Mouse (Mus musculus) R1 (cell line): ENCODE measurements around the gene Sbno1.
"Not testable (repeated sequence)": the region's sequence is repeated elsewhere in the genome, so short reads cannot be mapped to it uniquely, and the experiment has no call there.

ENCODE experiments used
- DNase-seq: peaks from one replicate; pipeline ENCODE4 v3.0.0-alpha.2; 2018; ENCODE audit warnings: low read depth, low spot score

Sbno1 gene

GRCm38 (mm10) chr5:124425412-124426259, at the start of gene Sbno1:
Gene Sbno1, minus strand, starts transcription at chr5:124426001.
- peak; percentile 97 for DNase-seq

GRCm38 (mm10) chr5:124470591-124471171, 44.9 kb upstream of the Sbno1 start:
- DNase-seq: no peak

GRCm38 (mm10) chr5:124469486-124469885, 43.7 kb upstream of the Sbno1 start:
- DNase-seq: no peak

DNA sequence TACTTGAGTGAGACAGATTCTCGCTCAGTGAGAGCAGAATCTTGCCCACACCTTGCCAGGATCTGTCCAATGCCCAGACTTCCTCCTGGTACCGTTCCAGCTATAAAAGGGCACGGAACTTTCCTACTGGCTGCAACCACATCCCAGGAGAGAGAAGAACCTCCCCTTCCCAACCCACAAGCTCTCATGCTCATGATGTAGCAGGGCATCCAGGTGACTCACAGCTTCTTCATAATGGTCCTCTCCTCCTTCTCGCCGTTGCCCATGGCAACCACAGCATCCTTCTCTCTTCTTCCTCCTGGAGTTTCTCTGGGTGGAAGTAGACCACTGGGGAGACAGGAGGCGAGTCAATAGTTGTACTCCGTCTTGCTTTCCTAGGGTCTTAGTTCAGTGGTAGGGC, 42.6 kb upstream of the Sbno1 start:
- DNase-seq: no peak

GRCm38 (mm10) chr5:124467766-124468165, 42.0 kb upstream of the Sbno1 start:
- DNase-seq: no peak

DNA sequence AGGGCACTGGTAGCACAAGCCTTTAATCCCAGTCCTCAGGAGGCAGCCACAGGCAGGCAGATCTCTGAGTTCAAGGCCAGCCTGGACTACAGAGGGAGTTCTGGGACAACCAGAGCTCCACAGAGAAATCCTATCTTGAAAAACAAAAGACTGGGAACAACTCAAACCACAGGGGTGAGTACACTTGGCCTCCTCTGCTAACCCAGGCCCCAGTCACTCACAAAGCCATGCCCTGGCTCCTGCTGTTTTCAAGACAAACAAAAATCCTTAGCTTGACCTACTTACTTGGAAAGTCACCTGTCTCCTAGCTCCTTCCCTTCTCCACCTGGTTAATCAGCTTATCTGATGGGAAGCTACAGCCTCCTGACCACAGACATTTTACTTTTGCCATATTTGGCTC, 39.1 kb upstream of the Sbno1 start:
- DNase-seq: peak; percentile 94

DNA sequence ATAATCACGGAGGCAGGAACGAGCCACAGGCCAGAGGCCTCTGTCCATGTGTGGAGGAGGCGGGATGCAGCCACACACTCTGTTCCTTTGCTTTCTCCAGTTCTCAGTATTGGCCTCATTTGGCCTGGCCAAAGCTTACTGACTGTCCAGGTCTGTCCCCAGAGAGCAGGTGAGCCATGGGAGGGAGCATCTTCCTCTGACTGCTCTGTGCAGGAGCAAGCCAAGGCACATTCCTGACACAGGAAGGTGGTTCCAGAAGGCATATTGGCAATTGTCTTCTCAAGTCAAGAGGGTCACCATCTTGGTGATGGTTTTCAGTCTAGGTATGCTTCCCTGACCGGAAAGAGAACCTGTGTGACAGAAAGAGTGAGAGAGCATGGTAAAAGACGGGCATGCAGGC, 37.7 kb upstream of the Sbno1 start:
- no peak for DNase-seq

DNA sequence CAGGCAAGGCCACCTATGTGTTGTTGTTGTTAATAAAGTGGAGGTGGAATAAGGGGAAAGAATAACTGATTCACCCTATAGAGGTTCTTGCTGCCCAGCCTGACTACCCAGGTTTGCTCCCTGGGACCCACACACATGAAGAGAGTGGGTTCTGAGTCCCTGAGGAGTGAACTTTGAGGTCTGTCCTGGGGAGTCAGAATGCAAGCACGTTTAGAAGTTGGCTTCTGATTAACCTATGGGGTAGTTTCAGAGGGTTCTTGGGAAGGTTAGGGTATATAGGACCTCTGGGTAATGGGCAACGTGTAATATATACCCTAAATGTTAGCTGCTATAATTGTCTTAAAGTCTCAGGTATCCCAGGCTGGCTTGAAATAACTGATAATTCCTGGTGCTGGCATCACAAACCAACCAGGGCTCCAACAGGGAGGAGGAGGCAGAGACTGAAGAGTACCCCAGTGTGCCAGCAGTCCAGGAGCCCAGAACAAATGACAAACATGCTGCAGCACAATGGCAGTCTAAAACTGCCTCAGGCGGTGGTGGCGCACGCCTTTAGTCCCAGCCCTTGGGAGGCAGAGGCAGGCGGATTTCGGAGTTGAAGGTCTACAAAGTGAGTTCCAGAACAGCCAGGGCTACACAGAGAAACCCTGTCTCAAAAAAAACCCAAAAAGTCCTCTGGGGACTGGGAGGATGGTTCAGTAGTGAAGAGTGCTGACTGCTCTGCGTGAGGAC, 36.7 kb upstream of the Sbno1 start:
- no peak for DNase-seq

DNA sequence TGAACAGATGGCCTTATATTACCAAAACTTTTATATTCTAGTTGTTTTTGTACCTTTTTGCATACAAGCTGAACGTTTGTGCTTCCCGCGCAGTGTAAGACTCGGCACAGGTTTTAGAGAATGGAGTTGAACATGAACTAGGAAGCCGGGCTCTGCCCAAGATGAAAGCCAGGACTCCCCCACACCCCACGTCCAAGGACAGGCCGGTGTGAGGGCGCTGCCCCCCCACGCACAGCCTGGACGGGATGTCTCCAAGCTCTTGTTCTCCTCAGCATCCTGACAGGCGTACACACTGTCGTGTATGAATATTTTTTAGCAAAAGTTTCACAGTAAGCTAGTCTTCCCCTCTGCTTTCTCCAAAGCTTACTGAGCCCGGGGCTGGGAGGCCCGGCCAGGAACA, 35.1 kb upstream of the Sbno1 start:
- DNase-seq: not testable (repeated sequence)

DNA sequence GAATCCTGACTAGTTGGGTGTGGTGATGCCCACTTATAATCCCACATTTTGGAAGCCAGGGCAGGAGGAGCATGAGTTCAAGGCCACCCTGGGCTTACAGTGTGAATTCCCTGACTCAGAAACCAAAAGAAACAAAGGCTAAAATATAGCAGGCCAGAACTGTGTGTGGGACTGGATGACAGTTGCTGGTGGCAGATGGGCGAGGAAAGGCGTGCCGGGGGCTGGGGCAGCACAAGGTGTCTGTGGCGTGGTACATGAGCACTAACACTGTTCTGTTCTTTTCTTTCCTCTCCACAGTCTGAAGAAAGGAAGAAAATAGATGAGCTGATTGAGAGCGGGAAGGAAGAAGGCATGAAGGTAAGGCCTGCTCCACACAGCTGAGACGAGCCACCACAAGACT, 31.0 kb upstream of the Sbno1 start:
- DNase-seq: no peak

GRCm38 (mm10) chr5:124454082-124454419, 28.2 kb upstream of the Sbno1 start:
- peak; percentile 53 for DNase-seq

DNA sequence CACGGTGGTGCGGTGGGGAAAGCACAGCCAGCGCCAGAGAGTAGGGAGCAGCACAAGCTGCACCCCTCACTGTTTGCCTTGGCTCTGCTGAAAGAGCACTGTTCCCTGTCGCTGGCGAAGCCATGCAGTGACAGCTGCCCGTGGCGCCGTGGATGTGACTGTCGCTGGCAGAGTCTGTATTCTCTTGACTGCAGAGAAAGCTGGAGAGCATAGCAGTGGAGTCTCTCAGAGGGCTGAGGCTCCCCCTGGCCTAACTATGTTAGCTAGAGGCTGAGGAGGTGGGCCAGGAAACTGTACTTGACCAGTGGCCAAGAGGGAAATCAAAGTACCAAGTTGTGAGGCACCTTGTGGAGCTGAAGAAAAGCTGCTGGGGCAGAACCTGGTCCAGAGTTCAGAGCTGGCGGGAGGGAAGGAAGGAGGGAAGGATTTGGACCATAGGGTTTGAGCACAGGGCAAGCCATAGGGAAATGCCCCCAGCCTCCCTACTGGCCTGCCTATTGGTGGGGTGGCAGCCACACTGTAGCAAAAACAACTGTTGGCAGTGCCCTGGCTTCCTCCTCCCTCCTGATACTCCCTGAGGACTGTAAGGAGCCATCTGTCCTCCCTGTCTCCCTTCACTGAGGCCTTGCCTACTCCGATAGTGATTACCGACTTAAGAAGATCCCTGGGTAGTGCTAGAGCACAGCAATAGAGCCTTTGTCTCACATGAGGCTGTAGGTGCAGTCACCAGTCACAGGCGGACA, 27.7 kb upstream of the Sbno1 start:
- no peak for DNase-seq

- DNase-seq: no peak
Observed at GRCm38 (mm10) chr5:124452494-124453228, 26.9 kb upstream of the Sbno1 start.

- DNase-seq: no peak
Observed at GRCm38 (mm10) chr5:124450641-124451340, 25.0 kb upstream of the Sbno1 start.

DNA sequence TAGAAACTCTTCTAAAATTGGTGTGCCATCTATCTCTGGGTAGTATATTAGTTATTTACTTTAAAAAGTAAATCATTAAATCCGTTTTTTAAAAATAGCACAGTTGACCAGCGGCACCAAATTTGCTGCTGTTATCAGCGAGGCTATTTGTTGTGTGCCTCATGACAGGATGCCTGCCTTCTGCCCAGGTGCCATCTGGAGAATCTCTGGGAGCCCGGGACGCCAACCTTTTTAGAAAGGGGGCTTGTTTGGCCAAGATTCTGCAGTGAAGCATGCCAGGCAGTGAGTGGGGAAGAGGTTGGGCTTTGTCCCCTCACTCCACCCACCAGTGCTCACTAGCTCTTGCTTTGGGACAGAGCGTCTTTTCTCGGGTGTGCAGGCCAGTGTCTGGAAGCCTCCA, 24.2 kb upstream of the Sbno1 start:
- no peak for DNase-seq

GRCm38 (mm10) chr5:124449494-124449893, 23.7 kb upstream of the Sbno1 start:
- DNase-seq: no peak

DNA sequence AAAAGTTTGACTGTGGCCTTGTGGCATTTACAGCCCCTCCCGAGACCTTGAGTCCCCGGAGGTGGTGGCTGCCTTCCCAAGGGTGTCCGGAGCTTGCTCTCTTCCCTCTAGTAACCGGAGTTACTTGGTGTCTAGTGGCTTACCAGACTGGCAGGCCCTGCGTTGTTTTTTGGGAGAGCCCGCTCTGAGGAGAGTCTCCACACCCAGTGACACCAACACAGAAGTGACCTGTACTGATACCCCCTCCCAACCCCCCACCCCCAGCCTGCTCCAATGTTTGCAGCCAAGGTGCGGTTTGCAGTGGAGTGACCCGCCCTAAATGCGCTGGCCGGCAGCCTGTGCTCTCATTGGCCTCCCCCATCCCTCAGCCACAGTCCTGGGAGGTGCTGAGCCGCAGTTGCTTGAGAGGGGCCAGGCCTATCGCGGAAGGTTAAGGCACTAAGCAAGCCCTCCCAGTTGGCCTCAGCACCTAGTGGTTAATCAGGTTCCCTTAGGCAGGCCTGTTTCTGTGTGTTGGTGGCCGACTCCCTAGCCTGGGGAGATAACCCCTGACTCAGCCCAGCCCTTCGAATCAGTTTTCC, 20.6 kb upstream of the Sbno1 start:
- DNase-seq: peak; percentile 94

- peak; percentile 44 for DNase-seq
Observed at GRCm38 (mm10) chr5:124445621-124446293, 20.0 kb upstream of the Sbno1 start.

DNA sequence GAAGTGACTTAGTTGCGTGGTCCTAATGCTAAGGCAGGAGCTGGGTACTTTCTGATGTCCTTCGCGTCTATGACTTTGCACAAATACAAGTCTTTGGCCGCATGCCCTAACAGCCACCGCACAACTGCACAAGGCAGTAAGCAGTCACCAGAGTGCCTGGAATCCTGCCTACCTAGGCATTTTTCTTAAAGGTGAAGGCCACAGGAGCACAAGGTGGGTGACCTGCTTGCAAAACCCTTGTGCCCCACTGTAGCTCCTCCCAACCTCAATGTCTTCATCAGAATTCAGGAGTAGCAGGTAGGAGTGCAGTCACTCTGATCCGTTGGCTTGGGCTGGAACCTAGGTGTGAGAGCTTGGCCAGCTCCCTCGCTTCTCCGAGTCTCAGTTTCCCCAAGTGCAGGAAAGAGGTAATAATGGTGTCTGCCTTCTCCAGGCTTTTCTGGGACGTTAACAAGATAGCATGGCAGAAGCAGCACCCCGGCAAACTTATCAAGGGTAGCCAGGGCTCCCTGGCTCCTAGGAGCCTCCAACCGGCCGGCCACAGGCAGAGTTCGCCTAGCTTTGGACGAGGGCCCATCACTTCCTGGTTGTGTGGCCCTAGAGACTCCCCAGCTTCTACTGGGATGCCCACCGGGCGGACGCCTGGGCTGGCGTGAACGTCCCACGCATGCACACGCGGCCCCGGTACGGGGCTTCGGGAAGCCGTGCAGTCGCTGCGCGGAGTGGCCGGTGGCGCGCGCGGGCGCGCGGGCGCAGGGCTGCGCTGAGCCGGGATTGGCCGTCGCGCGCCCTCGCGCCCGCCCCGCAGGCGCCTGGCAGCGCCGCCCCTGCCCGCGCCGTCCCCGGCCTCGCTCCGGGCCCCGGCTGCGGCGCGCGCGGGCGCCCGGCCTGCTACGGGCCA, 19.1 kb upstream of the Sbno1 start:
- peak; percentile 83 for DNase-seq
